Mouse (Mus musculus) gastrocnemius, postnatal 10 days (tissue): ENCODE measurements around the gene Pdap1. TPM values are rescaled to one million over a fixed set of nuclear protein-coding genes. Genes with fewer than 3 reads are reported as not detected.
"Not testable (repeated sequence)": the region's sequence is repeated elsewhere in the genome, so short reads cannot be mapped to it uniquely, and the experiment has no call there.

Source experiments
- DNase-seq: peaks from one replicate; pipeline ENCODE4 v3.0.0; 2021; ENCODE audit warnings: mixed read lengths
- total RNA-seq, 2 experiments: library from RNA; stranded (reverse); gene quantifications; 2 replicates each; pipeline ENCODE4 v1.2.3; 2021

Pdap1 gene
- total RNA-seq, 2 experiments from 2014 or later, result 70.6 to 74.2 TPM

- no peak for DNase-seq
These were observed 21.6 kb downstream of the Pdap1 start for GRCm38 (mm10) chr5:145118461-145118860.

- no peak for DNase-seq
These were observed 22.0 kb downstream of the Pdap1 start for GRCm38 (mm10) chr5:145118005-145118404.

GRCm38 (mm10) chr5:145116916-145117315 lies 23.1 kb downstream of the Pdap1 start:
- peak; percentile 75 for DNase-seq

DNA sequence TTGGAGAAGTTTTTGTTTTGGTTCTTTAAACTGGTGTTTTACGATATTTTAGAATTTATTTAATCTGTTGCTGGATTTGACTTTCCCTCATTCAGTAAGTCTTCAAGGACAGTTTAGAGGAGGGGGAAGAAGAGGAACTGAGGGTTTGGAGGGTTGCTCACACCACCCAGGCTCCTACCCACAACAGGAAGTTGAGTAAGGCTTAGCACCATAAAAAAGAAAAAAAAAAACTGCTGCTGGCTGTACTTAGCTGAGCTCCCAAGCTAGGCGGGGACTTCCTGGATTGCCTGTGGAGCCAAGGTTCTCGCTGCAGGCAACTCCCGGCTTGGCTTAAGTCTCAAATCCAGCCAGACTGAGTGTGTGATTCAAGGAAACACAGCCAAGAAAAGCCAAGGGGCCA lies 23.7 kb downstream of the Pdap1 start:
- peak; percentile 38 for DNase-seq

GRCm38 (mm10) chr5:145115736-145116135 lies 24.3 kb downstream of the Pdap1 start:
- no peak for DNase-seq

- peak; percentile 77 for DNase-seq
These were observed 25.2 kb downstream of the Pdap1 start for GRCm38 (mm10) chr5:145114606-145115473.

DNA sequence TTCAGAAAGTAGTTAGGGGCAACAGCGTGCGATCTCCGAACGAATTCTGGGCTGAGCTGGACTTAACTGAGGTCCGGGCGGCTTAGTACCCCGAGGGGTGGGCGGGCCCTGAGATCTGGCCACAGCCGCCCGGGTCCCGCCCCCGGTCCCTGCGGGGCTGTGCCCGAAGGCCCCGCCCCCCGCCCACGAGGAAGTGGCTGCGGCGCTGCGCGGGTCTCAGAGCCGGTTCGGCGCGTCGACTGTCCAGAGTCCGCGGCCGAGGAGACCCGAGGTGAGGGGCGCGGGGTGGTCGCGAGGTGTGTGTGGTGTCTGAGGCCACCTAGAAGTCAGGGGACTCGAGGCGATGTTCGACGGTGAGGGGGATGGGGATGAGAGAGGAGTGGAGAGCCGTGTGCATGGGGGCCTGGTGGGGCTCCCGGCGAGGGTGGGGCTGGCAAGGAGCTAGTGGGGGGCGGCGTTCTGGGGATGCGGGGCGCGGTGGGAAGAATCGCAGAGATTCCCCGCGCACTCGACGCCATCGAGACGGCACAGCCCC lies 25.9 kb downstream of the Pdap1 start, which contains the start of gene Arpc1b:
Arpc1b (plus strand) TSS at position 145 of the 535 bp plus-strand sequence.
- peak; percentile 74 for DNase-seq

- DNase-seq, result no peak
These were observed 26.6 kb downstream of the Pdap1 start for GRCm38 (mm10) chr5:145113416-145113815.

DNA sequence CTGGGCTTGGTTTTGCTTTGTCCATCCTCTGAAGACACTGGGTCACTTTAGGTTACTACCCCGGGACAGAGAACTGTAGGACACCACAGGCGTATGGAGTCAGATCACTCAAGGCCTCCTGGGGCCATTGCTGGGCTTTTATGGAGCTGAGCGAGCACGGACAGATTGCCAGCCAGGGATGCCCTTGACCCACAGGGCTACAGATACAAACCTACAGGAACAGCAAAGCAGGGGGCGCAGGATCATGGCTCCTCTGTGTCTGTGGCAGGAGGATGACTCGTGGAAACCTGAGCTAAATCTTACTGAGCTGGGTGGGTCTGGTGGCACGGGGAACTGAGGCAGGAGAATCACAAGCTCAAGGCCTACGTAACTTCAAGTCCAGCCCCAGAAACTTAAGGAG lies 27.5 kb downstream of the Pdap1 start:
- DNase-seq, result no peak

DNA sequence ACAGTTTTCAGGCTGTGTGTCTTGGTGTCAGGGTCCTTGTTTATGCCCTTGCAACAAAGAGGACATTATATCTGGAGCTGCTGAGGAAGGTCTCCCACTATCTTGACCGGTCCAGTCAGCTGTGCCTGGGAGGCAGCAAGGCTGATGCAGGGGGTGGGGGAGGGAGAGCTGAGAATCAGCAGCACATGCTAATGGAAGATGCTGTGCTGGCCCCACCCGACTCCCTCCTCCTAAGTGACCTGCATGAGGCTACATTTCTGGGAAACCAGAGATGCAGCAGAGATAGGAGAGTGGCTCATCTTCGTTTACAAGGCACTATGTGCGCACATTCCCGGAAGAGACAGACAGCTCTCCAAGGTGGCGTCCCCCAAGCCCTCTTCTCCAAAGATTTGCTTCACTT lies 29.6 kb downstream of the Pdap1 start:
- no peak for DNase-seq

DNA sequence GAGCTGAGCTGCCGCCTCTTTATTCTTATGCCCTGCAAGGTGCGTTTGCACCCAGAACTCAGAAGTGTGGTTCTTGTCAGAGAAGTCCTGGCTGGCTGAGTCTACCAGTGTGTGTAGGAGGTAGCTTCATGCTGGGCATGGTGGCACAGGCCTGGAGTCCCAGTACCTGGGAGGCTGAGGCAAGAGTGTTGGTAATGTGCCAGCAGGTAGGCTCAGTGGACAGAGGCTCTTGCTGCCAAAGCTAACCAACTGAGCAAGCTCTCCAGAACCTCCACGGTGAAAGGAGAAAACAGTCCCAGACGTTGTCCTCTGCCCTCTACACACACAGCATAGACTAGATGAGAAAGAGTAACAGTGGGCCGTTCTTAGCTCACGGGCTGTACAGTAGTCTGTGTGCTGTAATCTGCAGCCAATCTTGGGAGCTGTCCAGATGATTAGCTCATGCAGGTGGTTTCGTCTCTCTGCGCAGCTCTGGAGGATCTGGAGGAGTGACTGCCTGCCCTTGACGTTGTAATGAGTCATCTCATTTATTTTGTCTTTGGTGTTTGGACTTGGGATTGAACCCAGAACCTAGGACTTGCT lies 34.3 kb downstream of the Pdap1 start:
- DNase-seq, result no peak

DNA sequence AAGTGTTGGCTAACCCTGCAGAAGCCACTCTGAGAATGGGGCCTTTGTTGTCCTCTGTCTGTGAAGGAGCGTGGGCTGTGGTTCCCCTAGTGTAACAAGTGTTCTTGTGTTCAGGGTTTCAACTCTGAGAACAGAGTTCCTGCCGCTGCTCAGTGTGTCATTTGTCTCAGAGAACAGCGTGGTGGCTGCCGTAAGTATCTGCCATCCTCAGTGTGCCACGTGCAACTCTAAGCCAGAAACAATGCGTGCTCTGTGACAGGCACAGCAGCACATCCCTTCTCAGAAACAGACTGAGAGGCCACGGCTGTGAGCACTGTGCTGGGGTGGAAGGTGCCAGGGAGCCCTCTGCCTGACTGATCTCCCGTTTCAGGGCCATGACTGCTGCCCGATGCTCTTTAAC lies 35.7 kb downstream of the Pdap1 start:
- no peak for DNase-seq

GRCm38 (mm10) chr5:145102706-145103105 lies 37.3 kb downstream of the Pdap1 start:
- DNase-seq, result no peak

DNA sequence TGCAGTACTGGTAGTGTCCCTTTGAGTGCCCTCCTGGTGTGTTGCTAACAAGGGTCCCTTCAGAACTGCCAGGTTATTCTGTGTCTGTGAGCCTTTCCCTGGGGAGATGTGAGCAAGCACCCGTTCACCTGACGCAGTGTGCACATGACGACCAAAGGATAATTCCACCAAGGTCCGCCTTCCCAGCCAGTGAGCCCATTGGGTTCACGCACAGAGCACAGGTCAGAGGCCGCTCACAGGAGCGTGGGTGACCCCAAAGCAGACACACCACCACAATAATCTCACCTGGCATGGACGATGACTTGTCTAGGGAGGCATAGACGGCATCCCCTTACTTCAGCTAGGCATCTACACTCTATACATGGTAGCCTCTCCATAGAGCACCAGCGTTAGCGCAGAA lies 38.6 kb downstream of the Pdap1 start:
- not testable (repeated sequence) for DNase-seq

- no peak for DNase-seq
These were observed 39.1 kb downstream of the Pdap1 start for GRCm38 (mm10) chr5:145100960-145101359.

GRCm38 (mm10) chr5:145098340-145098821 lies 41.7 kb downstream of the Pdap1 start:
- DNase-seq, result no peak

- DNase-seq, result no peak
These were observed 43.8 kb downstream of the Pdap1 start for GRCm38 (mm10) chr5:145096195-145096594.

DNA sequence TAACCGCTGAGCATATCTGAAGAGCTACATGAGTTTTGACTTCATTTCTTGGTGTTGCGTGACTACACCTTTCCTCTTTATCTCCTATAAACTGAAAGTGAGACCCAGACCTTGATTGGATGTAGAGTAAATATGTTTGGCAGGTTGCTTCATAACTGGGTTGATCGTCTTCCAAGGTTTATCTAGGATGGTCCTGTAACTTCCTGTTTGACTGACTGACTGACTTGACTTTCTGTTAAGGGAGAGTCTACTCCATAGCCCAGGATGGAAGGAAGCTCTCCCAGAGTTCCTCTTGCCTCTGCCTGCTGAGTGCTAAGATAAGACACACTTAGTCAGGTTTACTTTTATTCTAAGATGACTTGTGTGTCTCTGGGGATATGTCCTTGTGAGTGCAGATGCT lies 50.2 kb downstream of the Pdap1 start:
- DNase-seq, result no peak

DNA sequence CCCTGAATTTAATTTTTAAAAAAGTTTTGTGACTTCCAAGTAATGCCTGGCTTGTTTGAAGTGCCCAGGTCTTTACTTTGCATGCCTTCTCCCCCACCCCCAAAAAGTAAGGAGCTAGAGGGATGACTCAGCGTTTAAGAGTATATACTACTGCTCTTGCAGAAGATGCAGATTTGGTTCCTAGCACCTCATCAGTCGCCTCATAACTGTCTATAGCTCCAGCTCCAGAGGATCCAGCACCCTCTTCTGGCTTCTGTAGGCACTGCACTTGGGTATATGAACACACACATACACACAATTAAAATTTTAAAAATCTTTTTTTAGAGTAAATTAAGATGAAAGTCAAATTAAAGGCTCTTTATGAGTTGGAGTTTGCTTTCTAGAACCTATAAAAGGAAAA lies 51.9 kb downstream of the Pdap1 start:
- no peak for DNase-seq

DNA sequence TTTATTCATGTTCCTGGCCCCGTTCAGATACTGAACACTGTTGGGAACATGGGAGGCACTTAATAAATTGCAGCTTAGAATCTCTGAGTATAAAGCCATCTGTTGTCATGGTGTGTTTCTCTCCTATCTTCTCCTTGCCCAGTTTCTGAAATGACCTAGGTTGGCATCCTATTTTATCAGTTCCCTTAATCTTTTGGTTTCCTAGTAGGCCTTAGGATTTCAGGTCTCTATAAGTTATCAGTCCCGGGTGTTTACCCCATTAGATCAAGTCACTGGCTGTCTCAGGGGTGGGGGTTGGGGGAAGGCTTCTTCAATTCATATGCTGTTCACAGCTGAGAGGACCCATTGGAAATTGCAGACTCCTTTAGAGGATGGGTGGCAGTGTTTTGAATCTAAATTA lies 55.2 kb downstream of the Pdap1 start:
- no peak for DNase-seq

DNA sequence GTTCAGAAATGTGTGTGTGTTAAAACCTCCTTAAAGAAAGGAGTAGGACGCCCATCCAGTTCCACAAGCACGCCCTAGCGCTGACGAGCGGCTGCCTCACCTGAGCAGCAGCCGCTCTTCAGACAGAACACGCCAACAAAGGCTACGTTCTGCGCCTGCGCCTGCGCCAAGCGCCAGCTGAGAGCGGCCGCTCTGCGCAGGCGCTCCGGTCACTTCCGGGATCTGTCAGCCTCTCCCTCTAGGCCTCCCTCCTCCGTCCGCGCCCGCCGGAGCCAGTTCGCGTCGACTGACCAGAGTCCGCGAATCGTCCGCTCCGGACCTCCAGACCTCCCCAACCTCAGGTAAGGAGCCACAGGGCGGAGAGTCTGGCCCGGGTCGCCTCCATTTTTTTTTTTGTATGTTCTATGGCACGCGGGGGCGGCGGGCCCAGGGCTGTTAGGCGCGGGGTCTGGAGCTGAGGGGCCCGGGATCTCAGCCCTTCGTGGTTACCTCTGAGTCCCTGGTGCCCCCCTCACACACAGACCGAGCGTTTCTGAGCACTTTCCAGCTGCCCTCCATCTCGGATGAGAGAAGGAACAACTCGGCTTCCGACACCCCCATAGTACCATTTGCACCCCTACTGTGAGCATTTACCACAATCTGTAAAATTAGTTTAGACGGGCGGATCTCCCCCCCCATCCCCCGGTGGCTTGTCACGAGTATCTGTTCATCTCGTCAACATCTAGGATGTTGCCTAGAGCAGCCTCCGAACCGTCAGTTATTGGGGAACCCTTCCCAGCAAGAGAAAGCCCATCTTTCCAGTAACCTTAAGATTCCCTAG lies 56.2 kb downstream of the Pdap1 start, which contains the start of the genes Arpc1a and Kpna7:
Arpc1a (plus strand) TSS at position 199 of the 820 bp plus-strand sequence.
Kpna7 (minus strand) TSS at position 399 of the 820 bp plus-strand sequence.
- peak; percentile 96 for DNase-seq

GRCm38 (mm10) chr5:145083201-145083600 lies 56.8 kb downstream of the Pdap1 start:
- DNase-seq, result not testable (repeated sequence)
